Mouse (Mus musculus): ENCODE results near the gene Hspb8.

DNA sequence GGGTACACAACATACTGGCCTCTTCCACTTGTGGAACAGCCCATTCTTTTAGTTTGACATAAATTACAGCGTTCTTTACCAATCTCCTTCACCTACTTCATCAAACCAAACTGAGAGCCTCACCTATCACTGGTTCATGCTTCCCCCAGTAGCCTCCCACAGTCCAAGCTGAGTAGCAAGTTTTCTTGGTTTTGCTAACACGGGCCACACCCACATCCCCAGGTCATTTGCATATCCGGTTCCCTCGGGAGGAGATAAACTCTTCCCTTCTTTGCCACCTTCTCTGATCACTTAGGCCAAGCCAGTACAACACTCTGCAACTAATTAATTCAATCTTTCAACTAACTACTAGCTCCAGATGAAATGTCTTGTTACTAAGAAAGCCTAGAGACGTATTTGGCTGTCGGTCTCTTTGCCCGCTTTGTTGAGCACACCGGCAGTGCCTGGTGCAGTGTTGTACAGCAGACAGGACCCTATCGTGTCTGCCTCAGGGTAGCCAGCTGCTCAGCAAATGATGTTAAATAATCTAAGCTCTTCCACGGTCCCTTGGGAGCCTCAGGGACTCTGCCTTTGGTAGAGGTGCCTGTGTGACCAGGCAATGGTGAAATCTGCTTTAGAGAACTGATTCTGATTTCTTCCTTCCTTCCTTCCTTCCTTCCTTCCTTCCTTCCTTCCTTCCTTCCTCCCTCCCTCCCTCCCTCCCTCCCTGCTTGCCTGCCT, 34.3 kb upstream of the Hspb8 start:
- TF ChIP-seq CTCF (conservative IDR thresholded peaks at IDR 0.05; ENCODE audit: insufficient read depth, insufficient read length, low read depth, low read length) (no peak), POLR2A (IDR thresholded peaks at IDR 0.05; ENCODE audit: low read depth, low read length) (no peak)
